Mouse (Mus musculus): ENCODE measurements around the gene Ext2.

The Ext2 gene

DNA sequence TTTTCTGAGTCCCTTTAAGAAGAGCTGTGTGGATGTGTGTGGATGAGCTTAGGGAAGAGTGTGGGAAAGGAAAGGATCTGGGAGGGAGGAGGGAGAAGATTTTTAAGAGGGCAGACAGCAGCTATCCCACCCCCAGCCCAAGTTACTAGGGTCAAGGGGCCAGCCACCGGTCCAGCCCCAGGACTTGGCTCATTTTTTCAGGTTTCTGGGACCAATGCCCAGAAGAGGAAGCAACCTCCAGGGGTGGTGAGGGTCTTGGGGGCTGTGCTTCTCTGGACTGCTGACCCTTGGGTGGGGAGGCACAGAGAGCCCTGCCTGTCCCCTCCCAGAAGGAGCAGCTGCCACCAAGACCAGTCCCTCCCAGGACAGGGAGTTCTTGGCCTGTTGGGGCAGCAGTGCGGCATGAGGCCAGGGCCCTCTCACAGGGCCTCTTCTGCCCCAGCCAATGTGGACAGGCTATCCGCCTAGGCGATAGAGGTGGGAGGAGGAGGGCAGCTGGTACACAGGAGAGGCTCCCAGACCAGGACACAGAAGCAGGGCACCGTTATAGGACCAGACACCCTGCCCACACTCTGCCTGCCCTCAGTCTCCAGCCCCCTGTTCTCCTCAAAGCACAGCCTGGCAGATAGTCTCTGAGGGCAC lies 203.0 kb downstream of the Ext2 start:
- no peak for DNase-seq (ENCODE audit: low read depth)

DNA sequence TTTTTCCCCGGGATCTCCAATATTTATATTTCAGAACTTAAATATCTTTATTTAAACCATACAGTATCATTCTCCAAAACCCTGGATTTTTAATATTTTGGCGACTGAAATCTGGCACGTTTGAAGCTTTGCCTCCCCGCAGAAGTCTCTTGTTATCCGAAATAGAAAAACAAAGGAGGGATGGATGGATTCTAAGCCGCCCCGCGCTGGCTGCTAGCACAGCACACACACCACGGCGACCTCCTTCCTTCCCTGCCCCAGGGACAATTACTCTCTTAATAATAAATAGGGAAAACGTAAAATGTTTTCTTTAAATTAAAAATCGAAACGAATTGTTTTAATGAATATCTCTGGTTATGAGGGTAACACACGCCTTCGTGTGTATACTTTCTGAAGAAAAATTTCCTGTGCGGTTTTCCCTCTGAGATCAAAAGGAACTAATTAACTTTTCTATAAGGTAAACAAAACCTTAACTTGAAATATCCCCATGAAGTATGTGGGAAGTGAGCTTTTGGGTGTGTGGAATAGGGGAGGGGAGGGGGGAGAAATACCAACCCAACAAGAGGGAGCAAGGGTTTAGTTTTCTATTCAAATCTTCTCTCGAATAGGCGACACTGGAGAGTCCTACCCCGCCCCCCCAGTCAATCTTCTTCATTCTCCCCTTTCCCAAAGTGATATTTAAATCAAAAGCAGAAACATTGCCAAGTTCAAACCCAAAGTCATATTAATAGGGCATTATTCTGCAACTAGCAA lies 203.7 kb downstream of the Ext2 start:
- DNase-seq (ENCODE audit: low read depth): no peak

- no peak for DNase-seq (ENCODE audit: low read depth)
These were observed 206.3 kb downstream of the Ext2 start for GRCm38 (mm10) chr2:93615845-93616689.

DNA sequence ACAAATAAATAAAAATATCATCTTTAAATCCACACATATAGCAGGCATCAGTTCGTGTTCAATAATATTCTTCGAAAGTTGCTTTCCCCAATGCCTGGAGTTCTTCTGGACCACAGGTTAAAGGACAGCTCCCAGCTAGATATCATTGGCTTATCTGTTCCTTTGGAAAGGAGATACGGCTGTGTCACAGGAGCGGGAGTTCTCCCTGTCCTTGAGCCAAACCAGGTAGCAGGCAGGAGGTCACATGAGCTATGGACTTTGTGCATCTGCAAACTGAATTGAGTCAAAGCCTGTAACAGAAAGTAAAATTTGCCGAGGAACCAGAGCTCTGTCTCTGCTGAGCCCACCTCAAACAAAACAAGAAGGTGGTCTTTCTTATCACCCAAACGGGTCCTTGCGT lies 209.3 kb downstream of the Ext2 start:
- no peak for DNase-seq (ENCODE audit: low read depth)

Measured in c-Kit-positive CD71-negative TER-119-negative erythroid progenitor cells, embryonic 14.5 days (primary cell).